Mouse (Mus musculus) brain, embryonic 14.5 days (tissue): ENCODE results near the gene Mcfd2. TPM values are rescaled to one million over a fixed set of nuclear protein-coding genes. Genes with fewer than 3 reads are reported as not detected.
"Not testable (repeated sequence)": the region's sequence is repeated elsewhere in the genome, so short reads cannot be mapped to it uniquely, and the experiment has no call there.

ENCODE experiments used
- DNase-seq: peaks from one replicate; pipeline ENCODE4 v3.0.0-alpha.2; 2011; ENCODE audit warnings: low read depth
- CTCF ChIP-seq: fragments of 200-500 bp; IDR thresholded peaks from 2 replicates; pipeline ENCODE4 v1.5.1; 2012; ENCODE audit warnings: inconsistent platforms, mild to moderate bottlenecking, moderate library complexity, borderline replicate concordance; ENCODE audit not compliant: insufficient read depth, insufficient read length; ENCODE audit errors: extremely low read depth
- POLR2A ChIP-seq: fragments of 200-500 bp; IDR thresholded peaks from 2 replicates; pipeline ENCODE4 v1.6.1; 2012; ENCODE audit warnings: mild to moderate bottlenecking, inconsistent platforms, borderline replicate concordance; ENCODE audit not compliant: poor library complexity, insufficient read depth, insufficient read length, severe bottlenecking; ENCODE audit errors: extremely low read depth
- polyA plus RNA-seq: library from polyadenylated mRNA; depleted of rRNA; stranded (reverse); fragments of >200 nt; gene quantifications from 2 replicates; pipeline ENCODE4 v1.2.3, GENCODE M21; 2012; rRNA removed

Gene Mcfd2
- 40.1 and 44.0 TPM in 2 replicates for polyA plus RNA-seq

DNA sequence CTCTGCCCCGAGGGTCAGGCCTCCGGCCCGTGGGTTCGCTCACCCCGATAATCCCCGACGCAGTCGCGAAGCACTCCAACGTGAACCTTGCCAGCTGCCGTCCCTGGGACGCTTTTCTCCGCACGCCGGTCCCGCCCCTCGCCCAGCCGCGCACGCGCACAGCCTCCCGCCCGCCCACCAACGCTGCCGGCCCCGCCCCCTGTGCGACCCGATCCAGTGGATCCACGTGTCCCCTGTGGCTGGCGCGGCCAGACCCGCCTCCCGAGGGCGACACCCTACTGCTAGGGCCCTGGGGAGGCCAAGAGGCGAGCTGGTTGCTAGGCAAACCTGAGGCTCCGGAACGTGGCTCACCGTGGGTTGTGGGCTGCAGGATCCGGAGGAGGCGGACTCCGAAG lies at the start of gene Mcfd2:
Gene Mcfd2, minus strand, starts transcription at position 144 of the 395 bp plus-strand sequence.
- DNase-seq = peak; percentile 95

GRCm38 (mm10) chr17:87315021-87315531 lies 49.3 kb upstream of the Mcfd2 start:
- DNase-seq = peak; percentile 88
- peak; percentile 99 for TF ChIP-seq CTCF
- no peak for TF ChIP-seq POLR2A

More for the DNA sequence above, at the start of gene Mcfd2:
- TF ChIP-seq POLR2A (peak; percentile 71; the same call in 1 of the 2 replicates), CTCF (no peak)

- TF ChIP-seq CTCF = no peak
- no peak for TF ChIP-seq POLR2A
- DNase-seq = no peak
These were observed 48.8 kb upstream of the Mcfd2 start for GRCm38 (mm10) chr17:87314530-87314946.

DNA sequence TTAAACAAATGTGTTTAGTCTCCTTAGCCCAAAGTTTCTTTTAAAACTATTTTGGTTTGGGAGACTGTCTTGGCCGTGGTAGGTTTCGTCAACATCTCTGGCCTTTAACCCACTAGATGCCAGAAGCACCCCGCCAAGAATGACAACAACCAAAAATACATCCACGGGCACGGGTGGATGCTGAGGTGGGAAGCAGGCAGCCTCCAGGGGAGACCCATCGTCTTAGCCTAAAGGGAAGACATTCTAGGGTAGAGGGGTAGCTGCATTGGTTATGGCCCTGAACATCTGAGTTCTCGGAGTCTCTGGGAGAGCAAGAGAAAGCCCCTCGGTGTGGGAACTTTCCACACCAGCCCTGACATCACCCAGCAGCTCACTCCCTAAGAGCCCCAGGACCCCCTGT lies 48.4 kb upstream of the Mcfd2 start:
- no peak for TF ChIP-seq CTCF
- no peak for TF ChIP-seq POLR2A
- no peak for DNase-seq

DNA sequence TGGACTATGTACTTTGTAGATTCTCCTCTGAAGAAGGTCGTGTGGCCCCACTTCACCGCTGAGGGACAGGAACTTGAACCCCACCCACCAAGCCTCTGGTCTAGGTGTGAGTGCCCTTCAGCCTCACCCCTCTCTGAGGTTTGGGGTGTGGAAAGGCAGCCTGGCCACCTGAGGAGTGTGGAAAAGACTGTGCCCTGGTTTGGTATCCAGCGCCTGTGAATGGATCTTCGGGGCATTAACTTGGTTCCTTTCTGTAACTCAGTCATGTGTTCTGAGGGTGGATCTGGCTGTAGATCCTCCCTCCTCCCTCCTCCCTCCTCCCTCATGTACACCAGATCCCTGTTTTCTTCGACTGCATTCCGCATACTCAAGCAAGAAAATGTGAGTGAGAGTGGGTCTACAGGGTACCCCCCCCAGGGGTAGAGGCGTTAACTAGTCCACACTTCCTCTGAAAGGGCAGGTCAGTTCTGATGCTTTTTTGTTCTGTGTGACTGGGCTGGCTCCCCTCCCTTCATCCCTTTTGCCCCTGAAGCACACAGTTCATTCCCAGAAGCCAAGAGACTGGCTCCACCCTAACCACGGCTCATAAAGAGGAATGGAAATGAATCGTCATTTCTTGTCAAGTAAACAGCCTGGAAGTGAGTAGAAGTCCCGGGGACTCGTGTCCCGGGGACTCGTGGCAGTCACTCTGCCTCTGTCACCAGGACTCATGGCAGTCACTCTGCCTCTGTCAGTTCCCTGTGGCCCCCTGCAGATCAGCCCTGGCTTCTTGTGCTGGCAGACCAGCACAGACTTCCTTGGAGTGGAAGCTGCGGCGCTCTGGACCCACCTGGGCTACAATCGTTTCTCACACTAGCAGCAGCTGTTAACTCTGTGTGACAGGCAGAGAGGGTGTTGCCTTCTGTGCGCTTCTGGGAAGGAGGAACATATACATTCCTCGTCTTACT lies 47.5 kb upstream of the Mcfd2 start:
- no peak for DNase-seq
- no peak for TF ChIP-seq CTCF
- no peak for TF ChIP-seq POLR2A

DNA sequence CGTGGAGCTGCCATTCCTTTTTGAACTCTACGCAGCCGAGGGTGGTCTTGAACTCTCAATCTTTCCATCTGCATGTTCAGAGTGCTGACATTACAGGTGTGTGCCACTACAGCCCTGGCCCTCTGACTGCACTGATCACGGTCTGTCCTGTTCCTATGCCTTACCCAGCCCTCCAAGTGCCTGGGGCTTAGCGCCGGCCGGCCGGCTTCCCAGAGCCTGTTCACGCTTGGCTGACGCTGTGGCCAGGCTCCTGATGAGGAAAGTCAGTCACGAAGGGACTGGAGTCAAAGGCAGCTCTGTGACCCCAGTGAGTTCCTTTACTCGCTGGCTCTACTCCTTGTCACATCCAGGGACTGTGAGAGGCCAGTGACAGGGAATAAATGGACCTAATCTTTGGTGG lies 46.6 kb upstream of the Mcfd2 start:
- no peak for TF ChIP-seq CTCF
- no peak for TF ChIP-seq POLR2A
- DNase-seq = no peak

DNA sequence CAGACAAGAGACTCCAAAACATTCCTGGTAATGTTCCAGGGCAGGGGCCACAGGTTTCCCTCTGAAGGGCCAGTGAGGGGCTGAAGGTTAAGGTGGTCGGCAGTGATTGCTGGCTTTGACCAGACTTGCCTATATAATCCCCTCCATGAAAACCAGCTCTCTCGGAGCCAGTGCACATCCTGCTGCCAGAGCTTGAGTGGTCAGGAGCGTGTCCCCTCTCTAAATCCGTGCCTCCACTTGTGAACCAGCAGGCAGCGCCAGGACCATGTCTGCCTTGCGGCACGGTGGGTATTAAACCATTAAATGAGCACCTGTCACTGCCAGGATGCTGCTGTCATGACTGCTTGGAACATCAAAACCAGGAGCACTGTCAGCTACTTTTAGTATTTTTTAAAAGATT lies 44.8 kb upstream of the Mcfd2 start:
- TF ChIP-seq POLR2A = no peak
- no peak for TF ChIP-seq CTCF

DNA sequence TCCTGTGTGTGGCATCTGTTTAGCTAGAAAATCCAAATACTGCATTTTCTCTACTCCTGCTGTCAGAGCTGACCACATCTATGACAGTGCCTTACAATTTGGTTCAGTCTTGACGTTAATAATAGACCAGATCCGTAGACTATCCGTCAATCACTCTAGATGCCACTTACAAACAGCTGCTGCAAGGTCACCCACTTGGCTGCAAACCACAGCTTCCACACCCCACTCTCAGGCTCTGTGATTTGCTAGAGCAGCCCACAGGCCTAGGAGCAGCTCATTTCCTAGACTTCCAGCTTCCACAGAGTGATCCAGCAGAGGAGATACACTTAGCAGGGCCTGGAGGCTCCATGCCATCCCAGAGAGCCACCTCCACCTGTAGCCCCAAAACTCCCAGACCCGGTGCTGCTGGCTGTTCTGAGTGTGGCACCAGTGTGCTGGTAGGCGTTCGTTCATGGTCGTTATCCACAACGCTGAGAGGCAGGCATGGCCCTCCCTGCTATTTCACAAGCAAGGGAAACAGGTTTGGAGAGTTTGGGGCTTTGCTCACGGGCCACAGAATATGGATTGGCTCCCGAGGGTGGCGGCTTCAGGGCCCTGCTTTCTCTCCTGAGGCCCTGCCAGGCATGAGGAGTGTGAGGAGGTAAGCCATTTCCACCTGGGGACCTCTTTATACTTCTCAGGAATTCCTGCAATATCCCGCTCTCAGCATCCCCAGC lies 43.5 kb upstream of the Mcfd2 start:
- no peak for TF ChIP-seq POLR2A
- no peak for TF ChIP-seq CTCF
- no peak for DNase-seq

More for the DNA sequence above, 44.8 kb upstream of the Mcfd2 start:
- no peak for DNase-seq

DNA sequence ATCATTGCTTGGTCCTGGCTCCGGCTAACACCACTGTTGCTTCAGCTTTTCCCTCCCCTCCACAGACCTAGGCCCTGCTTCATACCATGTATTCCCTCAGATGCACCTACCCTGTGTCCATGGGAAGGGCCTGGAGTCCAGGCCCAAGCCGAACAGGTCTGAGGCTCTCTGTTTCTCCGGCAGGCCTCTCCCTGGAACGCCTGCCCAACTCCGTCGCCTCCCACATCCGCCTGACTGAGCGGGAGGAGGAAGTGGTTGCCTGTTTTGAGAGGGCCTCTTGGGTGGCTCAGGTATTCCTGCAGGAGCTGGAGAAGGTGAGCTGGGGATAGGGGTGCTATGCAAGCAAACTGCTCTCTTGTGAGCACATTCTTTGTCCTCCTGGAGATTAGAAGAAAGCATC lies 41.0 kb upstream of the Mcfd2 start:
- TF ChIP-seq POLR2A (no peak), CTCF (no peak)
- DNase-seq = no peak

DNA sequence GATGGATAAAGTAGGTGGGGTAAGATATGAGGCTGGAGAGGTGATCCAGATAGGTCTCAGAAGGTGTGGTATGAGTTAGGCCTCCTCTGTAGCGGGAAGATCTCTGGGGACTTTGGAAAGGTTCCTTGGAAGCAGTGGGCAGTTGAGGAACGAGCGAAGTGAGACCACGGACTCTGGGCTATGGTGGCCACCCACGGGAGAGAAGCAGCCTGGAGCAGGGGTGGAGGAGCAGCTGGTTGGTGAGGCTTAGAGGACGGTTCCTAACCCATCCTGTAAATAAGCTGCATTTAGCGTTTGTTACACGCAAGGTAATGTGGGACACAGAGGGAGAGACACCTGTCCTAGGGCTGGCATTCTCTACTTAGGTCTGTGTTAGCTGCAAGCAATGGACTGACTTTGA lies 39.3 kb upstream of the Mcfd2 start:
- DNase-seq = no peak
- TF ChIP-seq POLR2A (no peak), CTCF (no peak)

DNA sequence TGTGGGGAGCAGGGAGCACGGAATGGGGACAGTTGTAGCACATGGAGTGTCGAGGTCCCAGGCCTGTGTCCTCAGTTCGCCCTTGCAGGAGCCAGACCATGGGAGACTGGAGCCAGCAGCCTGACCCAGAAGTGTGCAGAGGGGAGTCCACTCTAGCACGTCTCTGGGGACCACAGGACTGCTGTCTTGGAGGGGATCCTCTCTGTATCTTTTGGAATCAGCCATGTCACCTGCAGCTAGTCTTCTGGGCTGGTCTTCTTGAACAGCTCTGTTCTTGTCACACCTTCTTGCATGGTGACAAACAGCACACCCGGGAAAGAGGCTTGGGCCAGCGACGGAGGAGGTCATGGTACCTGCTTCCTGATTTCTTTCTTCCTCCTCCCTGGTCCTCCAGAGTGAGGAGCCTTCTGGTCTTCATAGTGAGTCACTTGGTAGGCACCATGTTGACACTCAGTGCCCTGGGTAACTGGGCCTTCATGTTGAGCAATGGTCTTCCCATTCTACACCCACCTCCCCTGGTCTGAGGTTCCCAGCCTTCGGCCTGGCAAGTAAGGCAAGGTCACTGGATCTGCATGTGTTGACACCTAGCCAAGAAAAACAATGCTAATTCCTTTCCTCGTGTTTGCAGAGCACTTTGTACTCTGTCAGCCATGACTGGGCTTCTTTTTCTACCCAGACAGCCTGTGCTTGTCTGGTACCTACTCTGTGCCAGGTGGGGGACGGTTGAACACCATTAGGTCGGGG lies 38.6 kb upstream of the Mcfd2 start:
- no peak for DNase-seq
- TF ChIP-seq CTCF = no peak
- no peak for TF ChIP-seq POLR2A

DNA sequence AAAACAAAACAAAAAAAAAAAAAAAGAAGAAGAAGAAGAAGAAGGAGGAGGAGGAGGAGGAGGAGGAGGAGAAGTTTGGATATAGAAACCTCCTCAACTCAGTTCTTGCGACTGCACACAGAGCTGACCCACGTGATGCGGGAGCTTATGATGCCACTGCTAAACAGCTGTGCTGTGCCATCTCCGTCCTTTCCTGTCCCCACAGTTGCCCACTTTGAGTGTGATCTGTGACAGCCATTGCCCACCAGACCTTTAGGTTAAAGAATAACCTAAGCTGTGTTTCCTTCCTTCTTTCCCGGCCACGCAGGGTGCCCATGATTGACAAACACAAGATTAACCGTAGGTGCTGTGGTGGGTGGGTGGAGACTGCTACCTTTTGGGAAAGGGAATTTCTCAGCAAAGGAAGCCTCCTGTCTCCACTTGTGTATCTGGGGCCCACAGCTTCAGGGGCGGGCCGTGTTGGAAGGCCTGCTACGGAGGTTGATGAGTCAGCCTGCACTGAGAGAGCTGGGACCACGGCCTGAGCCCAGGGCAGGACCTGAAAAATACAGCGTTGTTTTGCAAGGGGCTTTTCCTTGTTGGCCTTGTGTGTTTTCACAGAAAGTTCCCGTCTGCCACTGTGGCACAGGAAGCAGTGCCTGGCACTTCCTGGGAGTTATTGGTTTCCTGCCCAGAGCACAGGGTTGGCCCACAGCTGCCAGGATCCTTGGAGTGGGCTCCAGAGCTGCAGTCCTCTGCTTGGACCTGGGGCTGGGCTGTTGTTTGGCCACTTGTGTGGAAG lies 36.5 kb upstream of the Mcfd2 start:
- no peak for DNase-seq
- no peak for TF ChIP-seq CTCF
- no peak for TF ChIP-seq POLR2A

GRCm38 (mm10) chr17:87301607-87302006 lies 35.9 kb upstream of the Mcfd2 start:
- DNase-seq = not testable (repeated sequence)
